Mouse (Mus musculus) layer of hippocampus, adult 11-12 months (tissue): Measurements from ENCODE around the gene Snapc3.
"Not testable (repeated sequence)": the region's sequence is repeated elsewhere in the genome, so short reads cannot be mapped to it uniquely, and the experiment has no call there.

Source experiments
- DNase-seq: peaks from one replicate; pipeline ENCODE4 v3.0.0; 2022; ENCODE audit warnings: low spot score

Gene Snapc3

DNA sequence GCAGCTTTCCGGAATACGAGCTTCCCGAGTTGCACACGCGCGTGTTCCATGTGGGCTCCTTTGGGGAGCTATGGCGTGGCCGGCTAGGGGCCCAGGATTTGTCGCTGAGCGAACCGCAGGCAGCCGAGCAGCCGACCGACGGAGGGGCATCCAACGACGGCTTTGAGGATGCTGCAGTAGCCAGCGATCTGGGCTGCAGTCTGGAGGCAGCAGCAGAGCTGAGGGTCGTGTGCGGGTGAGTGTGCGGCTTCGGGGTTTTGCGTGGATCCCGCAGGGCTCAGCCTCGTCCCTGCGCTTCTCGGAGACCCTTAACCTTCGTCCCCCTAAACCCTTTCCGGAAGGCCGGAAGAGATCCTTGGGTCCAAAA, 279 bp downstream of the Snapc3 start:
- no peak for DNase-seq

DNA sequence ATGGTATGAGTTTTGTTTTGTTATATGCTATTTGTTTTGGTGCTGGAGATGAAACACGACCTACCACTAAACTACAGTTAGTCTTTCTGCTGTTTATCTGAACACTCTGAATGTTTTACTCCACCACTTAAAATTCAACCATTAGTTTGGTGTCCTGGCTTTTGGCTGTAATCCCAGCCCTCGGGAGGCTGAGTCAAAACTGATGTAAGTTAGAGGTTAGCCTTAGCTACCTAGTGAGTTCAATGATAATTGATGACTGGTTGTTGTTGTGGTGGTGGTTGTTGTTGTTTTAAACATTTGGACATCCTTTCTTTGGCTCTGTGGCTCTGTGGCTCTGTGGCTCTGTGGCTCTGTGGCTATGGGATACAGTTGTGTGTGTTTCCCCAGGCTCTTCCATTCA, 1.3 kb downstream of the Snapc3 start:
- DNase-seq: no peak

DNA sequence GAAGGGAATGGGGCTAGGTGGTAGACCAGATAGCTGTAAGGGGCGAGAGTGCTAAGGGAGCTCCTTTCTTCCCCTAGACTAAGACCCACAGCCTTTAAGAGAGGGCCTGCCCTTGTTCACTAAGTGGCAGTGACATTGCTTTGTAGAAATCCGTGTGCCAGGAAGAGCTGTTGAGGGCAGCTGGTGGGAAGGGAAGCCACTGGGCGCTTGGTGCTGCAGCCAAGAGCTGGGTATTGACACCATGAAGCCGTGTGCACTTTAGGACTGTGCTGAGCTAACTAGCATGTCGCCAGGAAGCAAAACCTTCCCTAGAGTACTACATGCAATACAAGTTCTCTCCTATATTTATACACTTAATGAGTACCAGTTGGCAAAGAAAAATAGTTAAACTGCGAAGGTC, 6.1 kb downstream of the Snapc3 start:
- DNase-seq: no peak

DNA sequence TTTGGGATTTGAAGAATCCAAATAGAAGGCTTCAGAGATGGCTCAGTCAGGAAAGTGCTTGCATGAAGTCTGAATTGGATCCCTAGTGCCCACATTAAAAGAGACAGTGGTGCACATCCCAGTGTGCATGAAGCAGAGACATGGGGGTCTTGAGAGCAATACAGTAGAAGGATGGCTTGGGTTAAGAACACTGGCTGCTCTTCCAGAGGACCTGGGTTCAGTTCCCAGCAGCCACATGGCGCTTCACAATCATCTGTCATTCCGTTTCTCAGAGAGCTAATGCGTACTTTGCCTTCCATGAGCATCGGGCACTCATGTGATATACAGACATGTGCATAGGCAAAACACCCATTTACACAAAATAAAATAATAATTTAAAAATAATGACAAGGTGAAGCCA, 7.6 kb downstream of the Snapc3 start:
- DNase-seq: no peak

DNA sequence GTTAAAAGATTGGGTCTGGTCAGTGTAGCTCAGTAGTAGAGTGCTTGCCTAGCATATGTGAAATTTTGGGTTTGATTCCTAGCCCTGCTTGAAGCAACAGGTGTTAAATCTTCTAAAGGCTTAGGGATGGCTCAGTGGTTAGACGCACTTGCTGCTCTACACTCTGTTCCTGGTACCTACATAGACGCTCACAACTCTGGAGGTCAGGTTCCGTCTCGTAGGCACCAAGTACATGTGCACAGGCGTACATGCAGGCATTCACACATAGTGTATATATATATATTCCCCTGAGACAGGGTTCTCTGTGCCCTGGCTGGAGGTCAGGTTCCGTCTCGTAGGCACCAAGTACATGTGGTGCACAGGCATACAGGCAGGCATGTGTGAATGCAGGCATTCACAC, 9.6 kb downstream of the Snapc3 start:
- no peak for DNase-seq

DNA sequence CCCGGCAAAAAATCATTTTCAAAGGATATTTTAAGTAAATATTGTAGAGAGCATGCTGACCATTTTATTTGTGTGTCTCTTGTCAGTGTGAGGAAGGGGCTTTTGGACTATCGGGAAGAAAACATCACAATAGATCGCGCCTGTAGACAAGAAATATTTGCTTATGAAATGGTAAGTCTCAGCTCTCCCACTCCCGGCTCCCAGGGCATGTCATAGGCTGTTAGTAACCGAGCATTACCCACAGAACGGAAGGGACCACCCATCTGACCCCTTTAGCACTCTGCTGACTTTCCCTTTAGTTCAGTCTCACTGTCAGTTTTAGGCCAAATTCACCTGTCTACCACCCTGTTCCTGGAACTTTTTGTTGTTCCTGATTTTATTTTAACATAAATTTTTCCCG, 10.2 kb downstream of the Snapc3 start:
- no peak for DNase-seq

DNA sequence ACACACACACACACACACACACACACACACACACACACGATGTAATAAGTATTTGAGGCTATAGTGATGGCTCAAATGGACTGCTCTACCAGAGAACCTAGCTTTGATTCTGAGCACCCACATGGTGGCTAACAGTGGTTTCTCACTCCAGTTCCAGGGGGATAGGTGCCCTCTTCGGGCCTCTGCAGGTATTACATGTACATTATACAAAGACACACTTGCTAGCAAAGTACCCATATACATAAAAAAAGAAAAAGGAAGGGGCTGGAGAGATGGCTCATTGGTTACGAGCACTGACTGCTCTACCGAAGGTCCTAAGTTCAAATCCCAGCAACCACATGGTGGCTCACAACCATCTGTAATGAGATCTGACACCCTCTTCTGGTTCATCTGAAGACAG, 11.3 kb downstream of the Snapc3 start:
- DNase-seq: no peak

DNA sequence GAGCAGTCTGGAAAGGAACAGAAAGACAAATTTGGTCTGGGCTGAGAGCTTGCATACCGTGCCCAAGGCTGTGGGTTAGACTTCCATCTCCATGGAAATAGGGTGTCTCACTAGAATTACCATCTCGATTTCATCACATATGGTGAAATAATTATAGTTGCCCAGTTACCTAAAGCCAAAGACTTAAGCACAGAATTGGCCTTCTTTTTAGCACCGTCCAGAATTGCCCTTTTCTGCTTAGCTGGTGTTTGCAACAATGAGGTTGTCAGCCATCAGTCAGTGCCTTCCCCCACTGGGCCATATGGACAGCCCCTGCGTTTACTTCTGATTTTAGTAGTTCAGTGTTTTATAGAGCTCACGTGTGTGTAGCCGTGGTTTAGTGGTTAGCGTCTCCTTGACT, 14.4 kb downstream of the Snapc3 start:
- no peak for DNase-seq

DNA sequence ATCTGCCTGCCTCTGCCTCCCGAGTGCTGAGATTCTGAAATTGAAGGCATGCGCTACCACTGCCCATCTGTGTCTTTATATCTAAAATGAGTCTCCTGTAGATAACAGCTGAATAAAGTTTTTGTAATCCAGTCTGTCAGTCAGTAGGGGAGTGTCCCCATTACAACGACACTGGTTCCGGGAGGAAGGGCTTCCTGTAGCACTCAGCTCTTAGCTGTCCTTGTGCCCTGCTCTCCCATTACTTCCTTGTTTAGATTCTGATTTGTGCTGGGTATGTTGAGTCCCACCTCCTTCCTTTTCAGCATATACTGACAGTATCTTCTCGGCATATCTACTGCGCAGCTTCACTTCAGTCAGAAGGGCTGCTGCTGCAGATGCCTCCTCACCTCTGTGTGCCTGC, 15.4 kb downstream of the Snapc3 start:
- no peak for DNase-seq

DNA sequence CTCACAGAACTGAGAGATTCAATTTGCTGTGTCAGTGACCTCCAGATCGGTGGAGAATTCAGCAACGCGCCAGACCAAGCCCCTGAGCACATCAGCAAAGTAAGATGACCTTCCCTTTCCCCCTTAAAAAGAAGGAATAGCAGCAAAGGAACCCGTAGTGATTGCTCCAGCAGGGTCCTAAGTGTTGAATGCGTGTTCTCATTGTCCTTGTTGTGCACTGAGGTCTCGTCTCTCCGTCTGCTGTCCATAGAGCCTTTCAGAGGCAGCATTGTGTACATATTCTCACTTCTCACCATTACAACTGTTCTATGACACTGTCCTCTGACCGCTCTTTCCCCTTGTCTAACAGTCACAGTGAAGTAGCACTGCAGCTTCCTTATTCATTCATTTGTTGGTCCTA, 18.9 kb downstream of the Snapc3 start:
- DNase-seq: no peak

DNA sequence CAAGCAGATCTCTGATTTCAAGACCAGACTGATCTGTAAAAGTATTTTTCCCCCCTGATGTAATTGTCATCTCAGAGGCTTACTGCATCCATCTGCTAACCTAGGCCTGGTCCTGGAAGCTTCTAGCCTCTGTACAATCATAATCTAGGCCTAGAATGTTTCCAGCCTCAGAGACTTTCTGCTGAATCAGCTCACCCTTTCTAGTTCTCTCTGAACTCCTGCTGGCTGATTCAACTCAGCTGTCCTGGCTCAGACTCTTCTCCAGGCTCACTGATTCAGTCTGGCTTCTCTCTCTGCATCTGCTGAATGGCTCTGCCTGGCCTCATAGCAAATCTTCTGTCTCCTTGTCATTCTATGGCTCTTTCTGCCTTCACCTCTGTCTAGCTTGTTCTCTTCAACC, 20.6 kb downstream of the Snapc3 start:
- DNase-seq: no peak

DNA sequence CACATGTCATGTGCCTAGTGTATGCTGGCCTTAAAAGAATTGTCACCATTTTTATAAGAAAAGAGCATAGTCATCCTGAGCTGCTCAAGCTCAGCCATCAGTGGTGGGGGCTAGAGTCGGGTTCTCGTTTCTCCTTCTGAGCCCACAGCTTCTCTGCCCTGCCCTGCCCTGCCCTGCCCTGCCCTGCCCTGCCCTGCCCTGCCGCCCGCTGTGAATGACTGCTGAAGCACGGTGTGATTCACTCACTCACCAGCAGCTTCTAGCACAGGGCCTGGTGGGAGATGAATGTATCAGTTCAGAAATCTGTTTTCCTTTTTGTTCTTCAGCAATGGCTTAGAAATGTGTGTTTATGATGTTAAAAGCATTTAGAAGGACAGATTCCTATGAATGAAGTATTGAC, 21.5 kb downstream of the Snapc3 start:
- no peak for DNase-seq

DNA sequence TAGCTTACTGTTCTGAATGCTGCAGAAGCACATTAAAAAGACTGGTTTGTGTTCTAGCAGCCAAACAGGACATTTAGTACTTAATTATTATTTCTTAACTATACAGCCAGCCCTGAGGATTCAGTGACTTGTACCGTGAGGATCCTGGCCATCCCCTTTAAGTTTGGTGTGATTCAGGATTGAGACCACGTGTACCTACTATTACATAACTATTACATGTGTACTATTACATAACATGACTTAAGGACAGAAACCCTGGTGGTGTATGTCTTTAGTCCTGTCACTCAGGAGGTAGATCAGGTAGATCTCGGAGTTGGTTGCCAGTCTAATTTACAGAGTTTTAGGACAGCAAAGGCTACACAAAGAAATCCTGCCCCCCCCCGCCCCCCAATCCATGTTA, 23.5 kb downstream of the Snapc3 start:
- no peak for DNase-seq

DNA sequence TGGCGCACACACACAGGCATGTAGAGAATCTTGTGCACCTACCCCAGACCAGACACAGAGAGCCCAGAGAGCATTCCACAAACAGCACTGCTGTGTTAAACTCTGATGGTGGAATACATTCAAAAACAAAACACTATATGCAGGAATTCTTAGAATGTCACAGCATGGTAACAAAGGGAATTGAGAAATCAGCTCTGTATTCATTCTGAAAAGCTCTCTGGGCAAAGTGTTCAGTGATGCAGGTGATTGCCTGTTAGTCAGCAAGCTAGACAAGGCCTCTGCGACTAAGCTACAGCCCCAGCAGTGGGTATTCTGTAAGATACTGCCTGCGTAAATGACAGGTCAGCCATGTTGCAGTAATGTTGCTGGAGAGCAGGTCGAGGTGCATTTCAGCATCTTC, 33.3 kb downstream of the Snapc3 start:
- DNase-seq: no peak

DNA sequence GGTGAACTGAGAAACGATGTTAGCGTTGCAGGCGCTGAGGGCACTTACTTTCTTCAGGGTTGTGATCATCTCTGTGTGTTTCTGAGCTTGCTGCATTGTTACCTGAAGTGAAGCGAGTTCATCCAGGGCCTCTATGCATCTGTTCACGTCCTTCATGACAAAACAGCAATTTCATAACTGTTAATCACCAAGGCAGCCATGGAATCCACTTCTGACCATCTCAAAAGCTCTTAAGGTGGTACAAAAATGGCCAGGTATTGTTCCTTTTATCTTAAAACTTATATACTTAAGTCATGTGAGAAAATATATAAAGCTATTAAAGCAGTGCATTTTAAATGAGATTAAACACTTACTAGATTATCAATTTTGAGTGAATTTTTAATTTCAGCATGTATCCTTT, 42.6 kb downstream of the Snapc3 start:
- DNase-seq: no peak

DNA sequence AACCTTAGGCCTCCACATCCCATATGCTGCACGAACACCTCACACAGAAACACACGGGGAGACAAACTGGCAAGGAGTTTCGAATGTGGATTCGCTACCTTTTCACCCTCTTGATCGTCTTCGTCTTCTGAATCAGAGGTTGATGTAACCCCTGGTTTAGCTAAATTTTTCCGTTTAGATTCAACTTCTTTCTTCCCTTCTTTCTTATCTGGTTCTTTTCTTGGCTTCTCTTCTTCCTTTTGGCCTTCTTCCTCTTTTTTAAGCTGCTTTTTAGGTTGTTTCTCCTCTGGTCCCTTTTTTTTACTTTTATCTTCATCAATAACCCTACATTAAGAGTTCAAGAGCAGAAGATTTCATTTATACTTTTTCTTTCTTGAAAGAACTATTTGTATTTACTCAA, 47.3 kb downstream of the Snapc3 start:
- DNase-seq: no peak

DNA sequence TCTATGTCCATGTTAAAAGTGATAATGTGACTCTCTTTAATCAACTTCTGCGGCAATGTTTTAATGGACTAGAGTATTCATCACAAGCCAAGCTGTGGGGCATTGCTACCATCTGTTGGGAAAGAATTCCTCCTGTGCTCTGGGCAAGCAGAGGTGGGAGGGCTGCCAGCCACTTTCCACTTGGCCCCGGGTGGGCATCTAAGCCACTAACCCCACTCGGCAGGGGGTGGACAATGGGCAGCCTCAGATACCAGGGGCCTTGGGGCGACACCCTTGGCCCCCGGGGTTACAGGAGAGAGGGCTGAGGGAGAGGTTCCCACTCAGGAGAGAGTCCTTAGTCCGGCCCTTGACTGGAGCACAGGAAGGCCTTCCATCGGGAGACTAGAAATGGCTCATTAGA, 50.1 kb downstream of the Snapc3 start:
- no peak for DNase-seq

DNA sequence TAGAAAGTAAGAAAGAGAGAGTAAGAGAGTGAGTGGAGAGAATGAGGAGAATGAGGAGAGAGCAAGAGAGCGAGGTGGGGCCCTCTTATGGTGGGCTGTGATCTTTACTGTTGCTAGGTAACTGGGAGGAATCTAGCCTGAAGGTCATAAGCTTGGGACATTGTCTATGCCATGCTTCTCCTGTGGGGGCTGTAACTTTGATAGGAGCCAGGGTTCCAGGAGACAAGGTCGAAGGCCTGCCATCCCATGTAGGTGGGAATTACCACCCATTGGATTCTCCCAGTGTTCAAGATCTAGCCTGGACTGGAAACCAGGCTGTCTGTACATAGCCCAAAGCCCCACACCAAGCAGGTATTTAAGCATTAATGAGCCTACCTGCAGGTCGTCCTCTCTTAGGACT, 50.7 kb downstream of the Snapc3 start:
- no peak for DNase-seq

DNA sequence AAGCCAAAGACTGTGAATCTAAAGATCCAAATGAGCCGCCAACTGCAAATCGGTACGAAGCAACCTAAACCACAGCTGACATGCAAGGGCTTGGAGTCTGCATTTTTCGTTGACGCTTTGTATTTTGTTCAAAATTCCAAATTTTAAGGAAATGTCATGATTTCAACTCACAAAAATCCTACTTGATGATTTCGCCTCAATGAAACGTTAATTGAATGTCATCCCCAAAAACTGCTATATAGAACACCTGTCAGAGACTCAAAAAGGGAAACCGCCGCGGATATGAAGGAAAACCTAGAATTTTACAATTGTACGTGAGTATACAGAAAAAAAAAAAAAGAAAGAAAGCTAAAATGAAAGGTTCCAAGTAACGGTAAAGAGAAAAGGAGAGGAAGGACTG, 67.7 kb downstream of the Snapc3 start:
- DNase-seq: no peak

DNA sequence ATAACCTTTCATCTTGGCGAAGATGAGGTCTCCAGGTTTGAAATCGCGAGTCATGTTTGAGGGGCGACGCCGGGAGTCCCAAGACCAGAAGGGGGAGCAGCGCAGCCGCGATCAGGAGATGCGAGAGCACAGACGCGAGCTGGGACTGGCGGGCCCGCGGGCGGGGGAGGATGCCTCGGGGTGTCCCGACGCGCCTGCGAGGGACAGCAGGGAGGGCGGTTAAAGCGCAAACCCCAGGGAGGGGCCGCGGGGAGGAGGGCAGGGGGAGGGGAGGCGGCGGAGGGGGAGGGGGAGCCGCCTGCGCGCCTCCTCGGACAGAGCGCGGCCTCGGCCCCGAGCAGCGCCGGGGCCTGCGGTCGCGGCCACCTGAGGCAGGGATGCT, 68.2 kb downstream of the Snapc3 start:
- DNase-seq: peak; percentile 89

DNA sequence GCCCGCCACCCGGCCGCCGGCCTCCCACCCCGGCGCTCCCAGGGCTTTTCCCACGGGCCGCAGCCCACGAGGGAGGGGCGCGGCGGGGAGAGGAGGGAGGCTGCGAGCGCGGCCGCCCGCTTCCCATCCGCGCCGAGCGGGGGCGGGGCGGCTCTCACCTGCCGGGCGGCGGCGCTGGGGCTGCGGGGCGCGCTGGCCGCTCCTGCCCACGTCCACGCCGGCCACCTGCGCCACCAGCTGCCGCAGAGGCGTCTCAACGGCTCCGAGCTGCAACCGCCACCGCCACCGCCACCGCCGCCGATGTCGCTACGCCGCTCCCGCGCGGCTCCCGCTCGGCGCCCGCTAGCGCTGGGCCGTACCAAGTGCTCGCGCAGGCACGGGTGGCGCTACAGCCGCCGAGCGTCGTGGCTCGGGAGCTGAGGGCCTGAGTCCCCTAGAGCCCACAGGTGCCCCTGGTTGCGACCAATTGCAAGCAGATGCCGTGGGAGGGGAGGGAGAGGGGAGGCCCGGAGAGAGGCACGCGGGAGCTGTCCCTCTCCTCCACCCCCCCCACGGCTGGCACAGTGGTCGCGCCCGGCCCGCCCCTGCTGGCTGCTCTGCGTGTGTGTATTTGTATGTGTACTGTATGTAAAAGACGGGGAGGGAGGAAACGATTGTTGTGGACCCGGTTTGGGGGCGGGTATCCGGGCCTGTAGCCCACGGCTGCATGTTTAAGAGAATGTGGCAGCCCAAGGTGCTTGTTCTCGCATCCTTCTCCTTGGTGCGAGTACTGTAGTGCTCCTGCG, 68.8 kb downstream of the Snapc3 start, which contains the start of gene Psip1:
Gene Psip1, minus strand, starts transcription at position 343 of the 785 bp plus-strand sequence.
- DNase-seq: peak; percentile 90

DNA sequence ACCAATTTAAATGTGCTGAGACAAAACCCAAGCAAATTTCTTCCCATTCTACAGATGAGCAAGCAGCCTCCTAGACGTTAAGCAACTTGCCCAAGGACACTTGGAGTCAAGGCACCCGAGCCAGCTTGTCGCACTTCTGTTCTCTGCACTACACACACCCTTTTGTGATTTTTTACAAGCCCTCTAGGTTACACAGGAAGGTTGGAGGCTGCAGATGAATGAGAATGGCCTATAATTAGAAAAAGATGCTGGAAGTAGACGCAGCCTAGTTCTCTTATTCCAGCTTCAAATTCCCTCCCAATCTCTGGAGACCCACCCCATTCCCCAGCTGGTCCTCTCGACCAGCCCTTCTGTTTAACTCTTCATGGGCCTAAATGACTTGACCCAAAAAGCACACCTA, 71.6 kb downstream of the Snapc3 start:
- DNase-seq: no peak

DNA sequence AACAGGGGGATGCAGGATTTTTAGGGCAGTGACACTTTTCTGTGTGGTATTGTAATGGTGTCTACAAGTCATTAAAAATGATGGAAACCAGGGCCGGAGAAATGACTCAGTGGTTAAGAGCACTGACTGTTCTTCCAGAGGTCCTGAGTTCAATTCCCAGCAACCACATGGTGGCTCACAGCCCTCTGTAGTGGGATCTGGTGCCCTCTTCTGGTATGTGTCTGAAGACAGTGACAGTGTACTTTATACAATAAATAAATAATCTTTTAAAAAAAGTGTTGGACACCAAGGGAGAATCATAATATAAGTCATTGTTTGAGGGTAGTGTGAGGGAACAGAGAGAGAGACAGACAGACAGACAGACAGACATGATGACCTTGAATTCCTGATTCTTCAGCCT, 75.6 kb downstream of the Snapc3 start:
- no peak for DNase-seq

DNA sequence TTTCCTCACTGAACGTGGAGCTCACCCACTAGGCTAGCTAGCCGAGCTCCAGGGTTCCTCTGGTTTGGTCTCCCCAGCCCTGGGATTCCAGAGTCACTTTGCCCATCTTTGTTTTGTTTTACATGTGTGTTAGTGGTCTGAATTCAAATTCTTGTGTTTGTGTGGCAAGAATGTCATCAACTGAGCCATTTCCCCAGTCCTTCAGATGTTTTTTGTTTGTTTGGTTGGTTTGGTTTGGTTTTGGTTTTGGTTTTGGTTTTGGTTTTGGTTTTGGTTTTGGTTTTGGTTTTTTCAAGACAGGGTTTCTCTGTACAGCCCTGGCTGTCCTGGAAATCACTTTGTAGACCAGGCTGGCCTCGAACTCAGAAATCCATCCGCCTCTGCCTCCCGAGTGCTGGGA, 79.5 kb downstream of the Snapc3 start:
- DNase-seq: not testable (repeated sequence)
